Mouse (Mus musculus) stomach, embryonic 14.5 days (tissue): ENCODE data around the gene Ghrh. TPM values are rescaled to one million over a fixed set of nuclear protein-coding genes. Genes with fewer than 3 reads are reported as not detected.

Experiments
- ATAC-seq: fragments of 200-750 bp; cut with Nextera tagmentation; 2 replicates; pipeline ENCODE4 v1.8.0; 2017; ENCODE audit warnings: low read depth, moderate TSS enrichment; ENCODE audit not compliant: insufficient number of reproducible peaks, insufficient read depth, low FRiP score
- H3K27ac ChIP-seq: fragments of 300-500 bp; sonication (generic); 2 replicates; pipeline ENCODE4 v1.5.1; 2014; ENCODE audit warnings: mild to moderate bottlenecking, low read length, moderate library complexity, mixed read lengths
- H3K27me3 ChIP-seq: fragments of 300-500 bp; sonication (generic); 2 replicates; pipeline ENCODE4 v1.6.1; 2014; ENCODE audit warnings: low read length, control low read depth, mixed read lengths; ENCODE audit not compliant: control insufficient read depth, insufficient read depth
- H3K36me3 ChIP-seq: fragments of 300-500 bp; sonication (generic); 2 replicates; pipeline ENCODE4 v1.6.1; 2014; ENCODE audit warnings: mild to moderate bottlenecking, control low read depth, low read length, moderate library complexity, mixed read lengths; ENCODE audit not compliant: control insufficient read depth, insufficient read depth
- H3K4me1 ChIP-seq: fragments of 300-500 bp; sonication (generic); 2 replicates; pipeline ENCODE4 v1.6.1; 2014; ENCODE audit warnings: low read length, control low read depth, mixed read lengths; ENCODE audit not compliant: control insufficient read depth, insufficient read depth
- H3K4me2 ChIP-seq: fragments of 300-500 bp; sonication (generic); replicated peaks from 2 replicates; pipeline ENCODE4 v1.6.1; 2014; ENCODE audit warnings: low read depth, low read length, control low read depth
- H3K4me3 ChIP-seq: fragments of 300-500 bp; sonication (generic); 2 replicates; pipeline ENCODE4 v1.5.1; 2014; ENCODE audit warnings: low read depth, low read length, control low read depth
- H3K9ac ChIP-seq: fragments of 300-500 bp; sonication (generic); replicated peaks from 2 replicates; pipeline ENCODE4 v1.6.1; 2014; ENCODE audit warnings: low read depth, mild to moderate bottlenecking, control low read depth, low read length, moderate library complexity, mixed read lengths
- H3K9me3 ChIP-seq: fragments of 300-500 bp; sonication (generic); 2 replicates; pipeline ENCODE4 v1.6.1; 2016; ENCODE audit warnings: low read depth, low read length, control low read depth; ENCODE audit not compliant: control insufficient read depth
- WGBS: fragments of 180-500 bp; shearing (Covaris S2); extraction: QIAGEN DNeasy Blood & Tissue Kit; methylation state at CpG from one replicate; pipeline ENCODE4 v1.1.7; 2014; 5-methylcytosine and 5-hydroxymethylcytosine counted together
- polyA plus RNA-seq: library from polyadenylated mRNA; unstranded; fragments of >200 nt; fragmentation: Nextera tagmentation; extraction: Ambion mirVana; gene quantifications from 2 replicates; pipeline ENCODE4 v1.2.1, GENCODE M21; 2014

Gene Ghrh
- polyA plus RNA-seq, 1 experiment from 2014 or later: not detected

- 86% methylated on average over 6 of the region's 6 CpGs for WGBS
- ATAC-seq: no peak
- Histone ChIP-seq H3K9me3 (no peaks in the 10 kb centered on the region), H3K9ac (no peak overlapping the region), H3K4me3 (no peak overlapping the region), H3K27me3 (no peaks in the 10 kb centered on the region), H3K4me1 (peaks cover 2% of the 10 kb centered on the region), H3K4me2 (no peak overlapping the region), H3K36me3 (peaks cover 72% of the 10 kb centered on the region), H3K27ac (no peak overlapping the region)
Observed at GRCm38 (mm10) chr2:157310963-157311637, 36.2 kb downstream of the Ghrh start.

- H3K4me2 ChIP-seq: no peak overlapping the region
- H3K4me3 ChIP-seq: no peak overlapping the region
- H3K27ac ChIP-seq: no peak overlapping the region
- no peak for ATAC-seq
- H3K36me3 ChIP-seq: peaks cover 59% of the 10 kb centered on the region
- WGBS: 95% methylated on average over 8 of the region's 8 CpGs
- peaks cover 5% of the 10 kb centered on the region for H3K4me1 ChIP-seq
- no peak overlapping the region for H3K9ac ChIP-seq
- H3K27me3 ChIP-seq: no peaks in the 10 kb centered on the region
- no peaks in the 10 kb centered on the region for H3K9me3 ChIP-seq
Observed at GRCm38 (mm10) chr2:157309611-157310010, 37.7 kb downstream of the Ghrh start.

DNA sequence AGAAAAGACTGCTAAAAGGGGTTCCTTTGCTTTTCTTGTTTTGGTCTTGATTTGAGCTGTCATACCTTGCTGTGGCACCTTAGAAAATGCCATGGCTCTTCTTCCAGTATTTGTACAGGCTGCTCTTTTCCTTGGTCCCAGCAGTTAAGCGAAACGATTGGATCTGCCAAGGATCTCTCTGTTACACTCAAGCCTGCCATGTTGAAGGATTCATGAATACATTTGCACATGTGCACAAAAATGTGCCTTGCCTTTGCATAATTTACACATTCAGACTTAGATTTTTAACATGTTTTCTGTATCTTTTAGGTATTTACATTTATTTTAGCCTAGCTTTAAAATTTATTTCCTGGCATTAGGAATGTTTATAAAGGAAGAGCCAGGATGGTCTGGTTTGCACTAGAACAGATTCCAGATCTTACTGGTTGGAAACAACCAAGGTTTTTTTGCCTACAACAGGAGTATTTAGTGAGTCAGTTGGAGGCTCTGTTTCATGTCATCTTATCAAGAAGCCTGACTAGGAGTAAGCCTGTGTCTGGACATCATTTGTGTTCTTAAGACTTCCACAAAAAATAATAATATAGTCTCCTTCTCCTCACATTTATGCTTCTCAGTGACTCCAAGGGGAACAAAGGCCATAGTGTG lies 38.9 kb downstream of the Ghrh start:
- no peaks in the 10 kb centered on the region for H3K9me3 ChIP-seq
- WGBS: 76% methylated on average over 2 of the region's 2 CpGs
- H3K4me1 ChIP-seq: peaks cover 5% of the 10 kb centered on the region
- no peak overlapping the region for H3K4me3 ChIP-seq
- no peak overlapping the region for H3K4me2 ChIP-seq
- no peak overlapping the region for H3K9ac ChIP-seq
- H3K27me3 ChIP-seq: no peaks in the 10 kb centered on the region
- peak overlapping the region; percentile 72; the same call in 1 of the 2 replicates for H3K27ac ChIP-seq
- peaks cover 59% of the 10 kb centered on the region for H3K36me3 ChIP-seq
- ATAC-seq: no peak

- ATAC-seq: no peak
- Histone ChIP-seq H3K27ac (peak overlapping the region; percentile 72; the same call in 1 of the 2 replicates), H3K27me3 (no peaks in the 10 kb centered on the region), H3K9me3 (no peaks in the 10 kb centered on the region), H3K4me2 (no peak overlapping the region), H3K36me3 (peaks cover 59% of the 10 kb centered on the region), H3K4me1 (peaks cover 5% of the 10 kb centered on the region), H3K9ac (no peak overlapping the region), H3K4me3 (no peak overlapping the region)
- 77% methylated on average over 4 of the region's 4 CpGs for WGBS
Observed at GRCm38 (mm10) chr2:157307715-157308265, 39.5 kb downstream of the Ghrh start.

- Histone ChIP-seq H3K36me3 (peaks cover 60% of the 10 kb centered on the region), H3K4me3 (no peak overlapping the region), H3K9me3 (no peaks in the 10 kb centered on the region), H3K4me2 (no peak overlapping the region), H3K4me1 (peaks cover 5% of the 10 kb centered on the region), H3K27me3 (no peaks in the 10 kb centered on the region), H3K27ac (peak overlapping the region; percentile 77), H3K9ac (no peak overlapping the region)
- ATAC-seq: no peak; the same call in 1 of the 2 replicates
- WGBS: 52% methylated on average over 7 of the region's 7 CpGs
Observed at GRCm38 (mm10) chr2:157306091-157307032, 40.9 kb downstream of the Ghrh start.

GRCm38 (mm10) chr2:157303096-157303495 lies 44.2 kb downstream of the Ghrh start:
- H3K9ac ChIP-seq: no peak overlapping the region
- H3K4me2 ChIP-seq: no peak overlapping the region
- H3K4me3 ChIP-seq: no peak overlapping the region
- 79% methylated on average over 9 of the region's 9 CpGs for WGBS
- no peak overlapping the region for H3K27ac ChIP-seq
- ATAC-seq: no peak
- no peaks in the 10 kb centered on the region for H3K27me3 ChIP-seq
- H3K36me3 ChIP-seq: peaks cover 59% of the 10 kb centered on the region
- H3K4me1 ChIP-seq: peaks cover 5% of the 10 kb centered on the region
- no peaks in the 10 kb centered on the region for H3K9me3 ChIP-seq

GRCm38 (mm10) chr2:157300051-157300450 lies 47.3 kb downstream of the Ghrh start:
- Histone ChIP-seq H3K36me3 (peaks cover 74% of the 10 kb centered on the region), H3K4me2 (no peak overlapping the region), H3K9ac (no peak overlapping the region), H3K4me1 (no peaks in the 10 kb centered on the region), H3K9me3 (no peaks in the 10 kb centered on the region), H3K4me3 (no peak overlapping the region), H3K27ac (no peak overlapping the region), H3K27me3 (no peaks in the 10 kb centered on the region)
- WGBS: 96% methylated on average over 6 of the region's 6 CpGs
- no peak for ATAC-seq

DNA sequence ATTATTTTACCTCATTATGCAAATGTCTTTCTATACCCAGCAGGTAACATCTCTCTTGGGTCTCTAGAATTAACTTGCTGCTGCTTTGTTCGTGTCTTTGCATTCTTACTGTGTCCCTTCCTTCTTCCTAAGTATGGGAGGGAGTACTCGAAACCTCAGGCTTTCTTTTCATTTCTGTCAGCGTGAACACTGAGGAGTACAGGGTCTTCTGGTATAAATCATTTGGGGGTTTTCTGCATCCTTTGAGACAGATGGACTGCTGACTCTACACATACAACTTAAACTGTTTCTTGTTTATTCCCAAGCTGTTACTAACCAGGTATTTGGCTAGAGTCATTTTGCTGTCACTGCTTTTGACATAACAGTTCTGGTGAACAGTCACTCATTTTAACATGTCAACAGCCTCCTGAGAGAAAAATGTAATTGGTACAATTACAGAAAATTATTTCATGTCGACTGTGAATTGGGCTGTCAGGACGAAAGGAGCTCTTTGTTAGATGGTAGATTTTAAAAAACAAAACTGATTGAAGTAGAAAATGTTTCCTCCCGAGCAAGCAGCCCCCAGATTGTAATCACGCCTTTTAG lies 51.1 kb downstream of the Ghrh start:
- 78% methylated on average over 7 of the region's 7 CpGs for WGBS
- Histone ChIP-seq H3K4me2 (no peak overlapping the region), H3K27me3 (no peaks in the 10 kb centered on the region), H3K9me3 (no peaks in the 10 kb centered on the region), H3K27ac (no peak overlapping the region), H3K9ac (no peak overlapping the region), H3K4me1 (no peaks in the 10 kb centered on the region), H3K36me3 (peaks cover 76% of the 10 kb centered on the region), H3K4me3 (no peak overlapping the region)
- ATAC-seq: no peak
